Mouse (Mus musculus): ENCODE data around the gene Adgrf3. TPM values are rescaled to one million over a fixed set of nuclear protein-coding genes. Genes with fewer than 3 reads are reported as not detected.

The Adgrf3 gene
- total RNA-seq, 2 experiments from 2014 or later: not detected

- DNase-seq: no peak
- intact Hi-C loops (cut with DNase I): no loop called here
Observed at GRCm38 (mm10) chr5:30154013-30154412, 51.5 kb downstream of the Adgrf3 start.

GRCm38 (mm10) chr5:30153222-30153621 lies 52.3 kb downstream of the Adgrf3 start:
- DNase-seq: no peak
- intact Hi-C loops (cut with DNase I): no loop called here

- DNase-seq: no peak
- intact Hi-C loops (cut with DNase I): no loop called here
Observed at GRCm38 (mm10) chr5:30152413-30152812, 53.1 kb downstream of the Adgrf3 start.

GRCm38 (mm10) chr5:30152007-30152406 lies 53.5 kb downstream of the Adgrf3 start:
- intact Hi-C loops (cut with DNase I): no loop called here

GRCm38 (mm10) chr5:30148133-30148920 lies 57.2 kb downstream of the Adgrf3 start:
- no peak for DNase-seq
- intact Hi-C loops (cut with DNase I): no loop called here

More at GRCm38 (mm10) chr5:30152007-30152406, 53.5 kb downstream of the Adgrf3 start:
- no peak for DNase-seq

- no peak for DNase-seq
- intact Hi-C loops (cut with DNase I): no loop called here
Observed at GRCm38 (mm10) chr5:30146526-30146925, 59.0 kb downstream of the Adgrf3 start.

Small RNA genes within 50 kb of the gene (microRNA-seq; reads per million reads assigned to microRNA genes)
- gene Mir1960: 0.36 to 2.2 reads per million in 2 experiments

Other genes with a start within 250 kb of the Adgrf3 start
- gene Il6, start 192.6 kb downstream of the Adgrf3 start, total RNA-seq (2021): not detected
- gene Tyms, start 132.1 kb downstream of the Adgrf3 start, total RNA-seq (2021): 1 to 10 TPM; 1.5 to 1.9 TPM
- gene Garem2, start 100.6 kb downstream of the Adgrf3 start, total RNA-seq (2021): not detected
- gene 3110082J24Rik, start 99.6 kb downstream of the Adgrf3 start, total RNA-seq (2021): not detected
- gene Hadha, start 50.6 kb downstream of the Adgrf3 start, total RNA-seq (2021): 100 to 1,000 TPM; 299 to 336 TPM
- 100 to 1,000 TPM; 351 to 401 TPM for gene Hadhb, start 50.5 kb downstream of the Adgrf3 start, total RNA-seq (2021)
- 1 to 10 TPM; 9.0 to 9.8 TPM for gene Selenoi, start 26.9 kb upstream of the Adgrf3 start, total RNA-seq (2021)
- gene Drc1, start 75.7 kb upstream of the Adgrf3 start, total RNA-seq (2021): under 1 TPM in 1 of 2 experiments, not detected in 1; 0.48 TPM